Comparison of ENCODE assay signal across 9 mouse cellular contexts in genomic region chr12:71446892-71447268, GRCm38 (mm10).
DNase-seq lines count a peak whose midpoint lies in the region; ATAC-seq lines count a peak whose summit lies in the region.
"Had no signal": no experiment of that assay in that cellular context is flagged by ENCODE, and none has a peak within 500 bp of the region (broad histone marks: within the 10 kb centered on the region; RNA-seq: fewer than 3 reads in every experiment).

No protein-coding gene starts in this region.

- H3K36me3 ChIP-seq in kidney, embryonic 14.5 days (ENCODE audit: control insufficient read depth, insufficient read depth, low read length): no peaks in the 10 kb centered on the region

- peak overlapping the region; percentile 49; the same call in 1 of the 2 replicates for H3K27ac ChIP-seq in kidney, embryonic 14.5 days (ENCODE audit: low read depth, low read length)

- H3K4me1 ChIP-seq in kidney, embryonic 14.5 days (ENCODE audit: control insufficient read depth, insufficient read depth, low read length): no peaks in the 10 kb centered on the region

- no peak overlapping the region for H3K4me2 ChIP-seq in kidney, embryonic 14.5 days (replicated peaks; ENCODE audit: low read depth, low read length)

- no peaks in the 10 kb centered on the region for H3K27me3 ChIP-seq in kidney, embryonic 14.5 days (ENCODE audit: control insufficient read depth, insufficient read depth, low read length)

- WGBS in kidney, embryonic 14.5 days: 20% methylated on average over 7 of the region's 7 CpGs

- no peak for ATAC-seq in kidney, embryonic 14.5 days (ENCODE audit: low FRiP score, low TSS enrichment)

- no peak overlapping the region for H3K9ac ChIP-seq in kidney, embryonic 14.5 days (ENCODE audit: low read depth, low read length)

- H3K4me3 ChIP-seq in kidney, embryonic 14.5 days (ENCODE audit: low read length): no peak overlapping the region

- DNase-seq in adrenal gland, adult 2 months: peak; percentile 54
- DNase-seq in adrenal gland, postnatal 14 days: no peak
- DNase-seq in adipocyte (ENCODE audit: low spot score): peak; percentile 45
- peak; percentile 38 for DNase-seq in lung, postnatal 10 days
- no peak for DNase-seq in urinary bladder, postnatal 4 days (ENCODE audit: low spot score in 2 of 2)
- no peak for DNase-seq in cerebellum, adult 11-12 months
- no peak for DNase-seq in right cerebral cortex, postnatal 14 days
- DNase-seq: gastrocnemius, postnatal 14 days had no signal

- H3K9me3 ChIP-seq in kidney, embryonic 14.5 days (ENCODE audit: control insufficient read depth, low read length): no peaks in the 10 kb centered on the region

Comparison
In these comparisons a context has a peak if more than half of its experiments do, and no peak if none do; other contexts are left out.
1. DNase-seq: peak in adrenal gland, adult 2 months (single experiment), adipocyte (single experiment) and lung, postnatal 10 days (single experiment); none in adrenal gland, postnatal 14 days (single experiment), urinary bladder, postnatal 4 days (0 of 2), cerebellum, adult 11-12 months (single experiment) and right cerebral cortex, postnatal 14 days (single experiment).